Mouse (Mus musculus) gastrocnemius, adult 2 months (tissue): Measurements from ENCODE around the gene Syn3. TPM values are rescaled to one million over a fixed set of nuclear protein-coding genes. Genes with fewer than 3 reads are reported as not detected.
A peak's percentile ranks its signal among the peaks of the same experiment; 100 is the strongest.

Source experiments
- DNase-seq: peaks from one replicate; pipeline ENCODE4 v3.0.0; 2022
- H3K27ac ChIP-seq: fragments of 200-600 bp; 2 replicates; pipeline ENCODE4 v1.8.1; 2022; ENCODE audit warnings: mild to moderate bottlenecking
- H3K4me3 ChIP-seq: fragments of 200-600 bp; 2 replicates; pipeline ENCODE4 v1.8.1; 2022; ENCODE audit warnings: mild to moderate bottlenecking, moderate library complexity
- CTCF ChIP-seq: fragments of 200-600 bp; IDR thresholded peaks from 2 replicates; pipeline ENCODE4 v1.8.1; 2022; ENCODE audit warnings: antibody characterized with exemption, mild to moderate bottlenecking, moderate library complexity
- intact Hi-C: fragments of 180-260 bp; cut with DNase I; formaldehyde crosslinking; loops from one replicate; pipeline ENCODE4 v1.15.1; 2025
- total RNA-seq, 2 experiments: library from RNA; stranded (reverse); gene quantifications; 2 replicates each; pipeline ENCODE4 v1.2.3; 2021

The Syn3 gene
- total RNA-seq, 2 experiments from 2014 or later, result 0.28 TPM

- intact Hi-C loops, result no loop called here
- H3K4me3 ChIP-seq, result no peak overlapping the region
- TF ChIP-seq CTCF, result no peak
- H3K27ac ChIP-seq, result no peak overlapping the region
- no peak for DNase-seq
Observed at GRCm38 (mm10) chr10:86108797-86109196, 389.9 kb downstream of the Syn3 start.

GRCm38 (mm10) chr10:86107681-86108080 is 391.0 kb downstream of the Syn3 start:
- intact Hi-C loops, result no loop called here
- no peak for TF ChIP-seq CTCF
- Histone ChIP-seq H3K4me3 (no peak overlapping the region), H3K27ac (no peak overlapping the region)
- DNase-seq, result peak; percentile 32

DNA sequence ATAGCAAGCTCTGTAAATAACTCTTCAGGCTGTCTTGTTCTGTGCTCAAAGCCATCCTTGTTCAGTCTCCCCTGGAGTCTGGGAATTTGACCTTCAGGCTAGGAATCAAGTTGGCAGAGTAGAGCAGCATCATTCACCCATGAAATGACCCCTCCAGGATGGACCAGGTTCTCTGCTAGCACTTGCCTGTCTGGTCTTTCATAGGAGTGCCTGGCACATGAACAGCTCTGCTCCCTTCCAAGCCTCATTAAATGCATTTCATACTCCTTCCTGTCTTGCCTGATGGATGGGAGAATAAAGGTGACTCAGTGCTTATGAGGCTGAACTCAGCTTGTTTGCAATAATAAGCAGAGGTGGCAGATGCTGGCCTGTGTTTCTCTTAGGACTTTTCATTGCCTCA is 394.7 kb downstream of the Syn3 start:
- Histone ChIP-seq H3K27ac (no peak overlapping the region), H3K4me3 (no peak overlapping the region)
- intact Hi-C loops, result no loop called here
- no peak for DNase-seq
- TF ChIP-seq CTCF, result no peak

GRCm38 (mm10) chr10:86100281-86100851 is 398.3 kb downstream of the Syn3 start:
- no peak overlapping the region for H3K27ac ChIP-seq
- H3K4me3 ChIP-seq, result no peak overlapping the region
- peak; percentile 57 for DNase-seq
- TF ChIP-seq CTCF, result no peak
- intact Hi-C loops, result no loop called here

- intact Hi-C loops, result no loop called here
- no peak for DNase-seq
- Histone ChIP-seq H3K27ac (no peak overlapping the region), H3K4me3 (no peak overlapping the region)
- no peak for TF ChIP-seq CTCF
Observed at GRCm38 (mm10) chr10:86098363-86098762, 400.3 kb downstream of the Syn3 start.

DNA sequence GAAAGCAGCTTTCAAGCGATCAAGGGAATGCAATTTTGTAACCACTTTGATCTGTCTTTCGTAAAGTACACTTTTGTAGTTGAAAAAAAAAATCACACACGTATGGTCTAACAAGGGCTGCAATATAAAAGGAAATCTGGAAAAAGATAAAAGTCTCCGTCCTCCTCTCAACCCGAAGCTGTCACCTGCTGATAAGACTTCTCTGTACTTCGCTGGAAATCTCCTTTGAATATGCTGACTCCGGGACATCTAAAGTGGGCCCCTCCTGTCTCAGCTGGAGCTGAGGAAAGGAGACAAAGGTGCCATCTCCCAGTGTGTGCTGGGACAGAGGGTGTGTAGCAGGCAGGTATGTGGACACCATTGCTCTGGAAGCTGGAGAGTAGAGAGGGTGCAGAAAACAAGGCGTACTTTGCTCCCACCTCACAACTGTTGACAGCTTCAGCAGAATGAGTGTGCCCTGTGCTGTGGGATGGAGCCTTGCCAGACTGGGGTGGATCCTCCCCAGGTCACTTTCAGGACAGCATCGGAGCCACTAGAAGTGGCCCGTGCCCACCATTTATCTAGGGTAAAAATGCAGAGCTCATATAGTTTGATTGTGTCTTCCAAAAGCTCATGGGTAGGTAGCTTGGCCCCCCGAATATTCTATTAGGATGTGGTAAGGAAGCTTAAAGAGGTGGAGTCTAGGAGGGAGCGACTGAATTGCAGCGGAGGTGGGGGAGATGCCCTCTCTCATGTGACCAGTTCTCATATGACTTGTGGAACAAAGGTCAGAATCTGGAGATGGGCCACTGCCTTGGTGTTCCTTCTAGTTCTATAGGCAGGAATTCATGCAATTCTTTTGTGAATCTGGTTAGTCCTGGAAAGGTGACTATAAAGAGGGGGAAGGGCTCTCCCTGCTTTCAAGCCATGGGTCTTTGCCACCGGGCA is 405.3 kb downstream of the Syn3 start:
- intact Hi-C loops, result no loop called here
- no peak overlapping the region for H3K4me3 ChIP-seq
- TF ChIP-seq CTCF, result no peak
- H3K27ac ChIP-seq, result no peak overlapping the region
- DNase-seq, result no peak

GRCm38 (mm10) chr10:86091919-86092318 is 406.8 kb downstream of the Syn3 start:
- intact Hi-C loops, result no loop called here
- DNase-seq, result peak; percentile 40
- peak; percentile 64 for TF ChIP-seq CTCF
- no peak overlapping the region for H3K27ac ChIP-seq
- no peak overlapping the region for H3K4me3 ChIP-seq

GRCm38 (mm10) chr10:86079921-86080320 is 418.8 kb downstream of the Syn3 start:
- DNase-seq, result no peak
- intact Hi-C loops, result no loop called here
- Histone ChIP-seq H3K4me3 (no peak overlapping the region), H3K27ac (no peak overlapping the region)
- TF ChIP-seq CTCF, result no peak

GRCm38 (mm10) chr10:86078761-86079160 is 419.9 kb downstream of the Syn3 start:
- intact Hi-C loops, result no loop called here
- Histone ChIP-seq H3K27ac (no peak overlapping the region), H3K4me3 (no peak overlapping the region)
- no peak for TF ChIP-seq CTCF
- no peak for DNase-seq

GRCm38 (mm10) chr10:86077272-86077671 is 421.4 kb downstream of the Syn3 start:
- Histone ChIP-seq H3K4me3 (no peak overlapping the region), H3K27ac (no peak overlapping the region)
- no peak for TF ChIP-seq CTCF
- intact Hi-C loops, result no loop called here
- no peak for DNase-seq

GRCm38 (mm10) chr10:86074971-86075711 is 423.6 kb downstream of the Syn3 start:
- DNase-seq, result no peak
- TF ChIP-seq CTCF, result peak; percentile 46
- intact Hi-C loops, result no loop called here
- no peak overlapping the region for H3K4me3 ChIP-seq
- H3K27ac ChIP-seq, result no peak overlapping the region

DNA sequence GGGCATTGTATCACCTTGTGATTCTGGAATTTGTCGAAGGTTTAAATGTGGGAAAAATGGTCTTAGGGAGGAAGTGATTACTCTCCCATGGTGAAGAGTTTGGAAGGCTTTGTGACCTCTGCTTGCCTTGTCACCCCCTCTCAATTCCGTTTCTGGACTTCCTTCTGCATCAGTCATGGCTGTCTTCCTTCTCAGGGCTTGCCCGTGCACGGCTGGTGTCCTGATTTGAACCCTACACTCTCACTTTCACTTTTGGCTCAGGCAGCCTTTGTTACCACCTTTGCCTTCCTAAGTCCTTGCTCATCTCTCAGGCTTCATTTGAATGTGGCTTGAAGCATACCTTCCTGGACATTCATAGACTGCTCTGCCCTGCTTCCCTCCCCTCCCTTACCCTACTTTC is 424.6 kb downstream of the Syn3 start:
- no peak for DNase-seq
- no peak overlapping the region for H3K4me3 ChIP-seq
- TF ChIP-seq CTCF, result no peak
- intact Hi-C loops, result no loop called here
- no peak overlapping the region for H3K27ac ChIP-seq

DNA sequence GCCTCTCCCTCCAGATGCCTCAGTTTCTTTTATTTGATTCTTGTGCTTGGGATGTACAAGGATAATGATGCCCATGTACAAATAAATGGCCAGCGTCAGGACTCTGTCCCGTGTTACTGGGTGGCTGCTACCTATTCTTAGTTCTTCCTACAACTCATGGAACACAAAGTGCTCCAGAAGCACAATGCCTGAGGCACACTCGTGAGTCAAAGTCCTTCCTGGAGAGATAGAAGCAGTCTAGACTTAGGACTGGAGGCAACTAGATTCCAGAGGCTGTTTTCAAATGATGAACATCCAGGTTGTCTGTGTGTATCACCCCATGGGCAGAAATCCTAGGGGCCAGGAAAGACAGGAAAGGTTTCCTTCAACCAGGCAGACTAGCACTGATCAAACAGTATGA is 427.9 kb downstream of the Syn3 start:
- TF ChIP-seq CTCF, result no peak
- Histone ChIP-seq H3K27ac (no peak overlapping the region), H3K4me3 (no peak overlapping the region)
- no peak for DNase-seq
- intact Hi-C loops, result no loop called here
